Mouse (Mus musculus) lung, postnatal 0 days (tissue): ENCODE data around the gene Dot1l. TPM values are rescaled to one million over a fixed set of nuclear protein-coding genes. Genes with fewer than 3 reads are reported as not detected.

Source experiments
- ATAC-seq: fragments of 200-750 bp; cut with Nextera tagmentation; 2 replicates; pipeline ENCODE4 v1.8.0; 2017; ENCODE audit warnings: moderate library complexity
- DNase-seq: peaks from one replicate; pipeline ENCODE4 v3.0.0-alpha.2; 2016; ENCODE audit warnings: low spot score
- H3K27ac ChIP-seq: fragments of 300-500 bp; sonication (generic); 2 replicates; pipeline ENCODE4 v1.5.1; 2014; ENCODE audit warnings: antibody characterized with exemption, mild to moderate bottlenecking, low read length, mixed read lengths
- H3K27me3 ChIP-seq: fragments of 300-500 bp; sonication (generic); replicated peaks from 2 replicates; pipeline ENCODE4 v1.6.1; 2014; ENCODE audit warnings: low read length, mixed read lengths; ENCODE audit not compliant: insufficient read depth
- H3K36me3 ChIP-seq: fragments of 300-500 bp; sonication (generic); 2 replicates; pipeline ENCODE4 v1.6.1; 2014; ENCODE audit warnings: low read length, mixed read lengths; ENCODE audit not compliant: insufficient read depth
- H3K4me1 ChIP-seq: fragments of 300-500 bp; sonication (generic); 2 replicates; pipeline ENCODE4 v1.6.1; 2014; ENCODE audit warnings: antibody characterized with exemption, low read depth, low read length, mixed read lengths; ENCODE audit not compliant: insufficient read depth
- H3K4me2 ChIP-seq: fragments of 300-500 bp; sonication (generic); replicated peaks from 2 replicates; pipeline ENCODE4 v1.6.1; 2014; ENCODE audit warnings: low read depth, mild to moderate bottlenecking, low read length, moderate library complexity, mixed read lengths
- H3K4me3 ChIP-seq: fragments of 300-500 bp; sonication (generic); 2 replicates; pipeline ENCODE4 v1.5.1; 2014; ENCODE audit warnings: low read depth, low read length
- H3K9ac ChIP-seq: fragments of 300-500 bp; sonication (generic); replicated peaks from 2 replicates; pipeline ENCODE4 v1.6.1; 2014; ENCODE audit warnings: low read depth, mild to moderate bottlenecking
- H3K9me3 ChIP-seq: fragments of 300-500 bp; sonication (generic); 2 replicates; pipeline ENCODE4 v1.6.1; 2016; ENCODE audit warnings: low read length, mixed read lengths
- CTCF ChIP-seq: IDR thresholded peaks from 2 replicates; pipeline ENCODE4 v1.5.1; 2016; ENCODE audit warnings: antibody characterized with exemption, mild to moderate bottlenecking
- EP300 ChIP-seq: IDR thresholded peaks from 2 replicates; pipeline ENCODE4 v1.6.1; 2016; ENCODE audit warnings: antibody characterized with exemption, mild to moderate bottlenecking, control low read depth
- WGBS: fragments of 180-500 bp; shearing (Covaris S2); extraction: QIAGEN DNeasy Blood & Tissue Kit; methylation state at CpG from one replicate; pipeline ENCODE4 v1.1.7; 2014; 5-methylcytosine and 5-hydroxymethylcytosine counted together
- polyA plus RNA-seq: library from polyadenylated mRNA; unstranded; fragments of >200 nt; fragmentation: Nextera tagmentation; extraction: Ambion mirVana; gene quantifications from 2 replicates; pipeline ENCODE4 v1.2.1, GENCODE M21; 2015

The Dot1l gene
- polyA plus RNA-seq, 1 experiment from 2014 or later, result 7.4 TPM

DNA sequence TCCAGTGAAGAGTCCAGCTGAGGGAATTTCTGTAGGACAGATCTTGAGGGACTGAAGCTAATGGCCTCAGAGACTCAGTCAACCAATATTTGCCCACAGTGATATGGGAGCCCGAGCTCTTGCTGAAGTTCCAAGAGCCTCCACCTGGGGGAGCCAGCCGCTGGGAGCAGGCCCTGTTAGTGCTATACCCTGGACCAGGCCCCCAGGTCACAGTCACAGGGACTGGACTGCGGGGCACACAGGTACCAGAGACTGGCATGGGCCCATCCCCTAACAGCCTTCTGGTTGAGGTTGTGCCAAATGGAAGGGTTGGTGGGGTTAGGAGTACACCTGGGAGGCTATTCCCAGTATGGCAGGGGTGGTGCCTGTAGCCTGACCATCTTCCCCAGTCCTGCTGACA is 50.9 kb downstream of the Dot1l start:
- 0 out of 2 replicates have a peak, but pooled peaks cover 3% of the 10 kb centered on the region for H3K36me3 ChIP-seq
- no peaks in the 10 kb centered on the region for H3K9me3 ChIP-seq
- H3K4me3 ChIP-seq, result no peak overlapping the region
- H3K4me2 ChIP-seq, result no peak overlapping the region
- no peak for TF ChIP-seq EP300
- TF ChIP-seq CTCF, result peak; percentile 81
- DNase-seq (peak; percentile 62), ATAC-seq (peak; percentile 44; the same call in 1 of the 2 replicates)
- H3K27ac ChIP-seq, result no peak overlapping the region
- no peak overlapping the region for H3K9ac ChIP-seq
- H3K27me3 ChIP-seq, result peaks cover 19% of the 10 kb centered on the region; the same call in 1 of the 2 replicates
- WGBS, result 20% methylated on average over 3 of the region's 3 CpGs
- H3K4me1 ChIP-seq, result peaks cover 14% of the 10 kb centered on the region

DNA sequence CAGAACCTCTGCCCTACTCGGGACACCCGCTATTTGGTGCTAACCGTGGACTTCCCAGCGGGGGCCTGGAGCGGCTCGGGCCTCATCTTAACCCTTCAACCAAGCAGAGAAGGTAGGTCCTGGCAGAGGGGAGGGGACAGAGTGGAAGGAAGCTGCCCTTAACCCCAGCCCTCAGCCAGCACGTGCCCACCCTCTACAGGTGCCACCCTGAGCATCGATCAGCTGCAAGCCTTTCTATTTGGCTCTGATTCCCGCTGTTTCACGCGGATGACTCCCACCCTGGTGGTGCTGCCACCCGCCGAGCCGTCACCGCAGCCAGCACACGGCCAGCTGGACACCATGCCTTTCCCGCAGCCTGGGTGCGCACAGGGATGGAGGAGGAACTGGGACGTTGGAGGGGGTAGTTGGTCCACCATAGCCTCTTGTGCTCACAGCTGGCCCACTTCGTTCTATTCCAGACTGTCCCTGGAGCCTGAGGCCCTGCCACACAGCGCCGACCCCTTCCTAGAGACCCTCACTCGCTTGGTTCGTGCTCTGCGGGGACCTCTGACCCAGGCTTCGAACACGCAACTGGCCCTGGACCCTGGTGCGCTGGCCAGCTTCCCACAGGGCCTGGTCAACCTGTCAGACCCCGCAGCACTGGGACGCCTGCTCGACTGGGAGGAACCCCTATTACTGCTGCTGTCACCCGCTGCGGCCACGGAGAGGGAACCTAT is 51.5 kb downstream of the Dot1l start:
- H3K9ac ChIP-seq, result no peak overlapping the region; the same call in 1 of the 2 replicates
- no peaks in the 10 kb centered on the region for H3K9me3 ChIP-seq
- H3K27ac ChIP-seq, result no peak overlapping the region
- peaks cover 14% of the 10 kb centered on the region for H3K4me1 ChIP-seq
- peak overlapping the region; percentile 39 for H3K4me3 ChIP-seq
- H3K4me2 ChIP-seq, result peak overlapping the region; percentile 91
- peaks cover 19% of the 10 kb centered on the region; the same call in 1 of the 2 replicates for H3K27me3 ChIP-seq
- ATAC-seq (no peak), DNase-seq (no peak)
- H3K36me3 ChIP-seq, result 0 out of 2 replicates have a peak, but pooled peaks cover 3% of the 10 kb centered on the region
- 49% methylated on average over 34 of the region's 34 CpGs for WGBS
- TF ChIP-seq EP300 (no peak), CTCF (no peak)

DNA sequence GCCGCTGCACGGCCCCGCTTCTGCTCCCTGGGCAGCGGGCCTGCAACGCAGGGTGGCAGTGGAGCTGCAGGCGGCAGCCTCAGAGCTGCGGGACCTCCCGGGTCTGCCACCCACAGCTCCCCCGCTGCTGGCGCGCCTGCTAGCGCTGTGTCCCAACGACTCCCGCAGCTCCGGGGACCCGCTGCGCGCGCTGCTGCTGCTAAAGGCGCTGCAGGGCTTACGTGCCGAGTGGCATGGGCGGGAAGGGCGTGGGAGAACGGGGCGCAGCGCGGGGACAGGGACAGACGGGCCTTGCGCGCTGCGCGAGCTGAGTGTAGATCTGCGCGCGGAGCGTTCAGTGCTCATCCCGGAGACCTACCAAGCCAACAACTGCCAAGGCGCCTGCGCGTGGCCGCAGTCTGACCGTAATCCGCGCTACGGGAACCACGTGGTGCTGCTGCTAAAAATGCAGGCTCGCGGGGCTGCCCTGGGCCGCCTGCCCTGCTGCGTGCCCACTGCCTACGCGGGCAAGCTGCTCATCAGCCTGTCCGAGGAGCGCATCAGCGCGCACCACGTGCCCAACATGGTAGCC is 52.1 kb downstream of the Dot1l start:
- peaks cover 14% of the 10 kb centered on the region for H3K4me1 ChIP-seq
- no peak overlapping the region for H3K27ac ChIP-seq
- no peak for TF ChIP-seq EP300
- TF ChIP-seq CTCF, result 0 out of 2 replicates have a peak, but pooled peaks have one; percentile 3
- peak; percentile 65 for DNase-seq
- no peaks in the 10 kb centered on the region for H3K9me3 ChIP-seq
- H3K36me3 ChIP-seq, result 0 out of 2 replicates have a peak, but pooled peaks cover 3% of the 10 kb centered on the region
- ATAC-seq, result peak; percentile 69
- peaks cover 19% of the 10 kb centered on the region; the same call in 1 of the 2 replicates for H3K27me3 ChIP-seq
- 2% methylated on average over 50 of the region's 58 CpGs for WGBS
- peak overlapping the region; percentile 39 for H3K4me3 ChIP-seq
- peak overlapping the region; percentile 91 for H3K4me2 ChIP-seq
- no peak overlapping the region; the same call in 1 of the 2 replicates for H3K9ac ChIP-seq

DNA sequence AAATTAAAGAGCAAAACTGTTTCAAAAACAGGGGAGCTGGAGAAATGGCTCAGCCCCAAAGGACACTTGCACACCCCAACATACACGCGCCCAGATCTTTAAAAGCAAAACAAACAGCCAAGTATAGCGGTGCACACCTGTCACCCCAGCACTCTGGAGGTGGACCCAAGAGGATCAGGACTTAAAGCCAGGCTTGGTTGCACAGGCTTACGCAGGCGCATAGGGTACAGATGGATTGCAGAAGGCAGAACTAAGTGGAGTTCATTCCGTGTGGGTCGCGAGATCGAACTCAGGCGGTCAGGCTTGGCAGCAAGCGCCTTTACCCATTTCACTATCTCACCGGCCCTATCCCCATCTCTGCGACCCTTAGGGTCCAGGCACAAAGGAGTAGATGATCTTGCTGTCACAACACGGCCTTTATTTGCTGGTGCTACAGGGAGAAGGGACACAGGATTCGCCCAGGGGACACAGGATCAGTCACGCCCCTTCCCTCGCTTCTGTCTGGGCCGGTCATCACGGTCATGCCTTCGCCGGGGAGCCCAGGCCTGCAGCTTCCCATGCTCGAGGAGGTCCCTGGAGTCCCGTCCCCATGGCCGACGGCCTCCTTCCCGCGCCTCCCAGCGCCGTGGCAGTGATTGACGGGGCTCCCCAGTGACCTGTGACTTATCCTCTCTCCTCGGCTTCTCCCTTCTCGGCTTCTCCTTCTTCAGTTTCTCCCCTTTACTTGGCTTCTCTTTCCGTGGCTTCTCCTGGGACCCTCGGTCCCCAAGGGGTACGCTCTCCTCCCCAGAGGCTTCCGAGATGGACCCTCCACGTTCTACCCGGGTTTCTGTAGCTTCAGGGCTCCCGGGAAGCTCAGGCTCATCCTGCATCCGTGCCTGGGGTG is 53.3 kb downstream of the Dot1l start:
- H3K9ac ChIP-seq, result no peak overlapping the region
- TF ChIP-seq CTCF (no peak), EP300 (no peak)
- no peaks in the 10 kb centered on the region for H3K9me3 ChIP-seq
- H3K4me3 ChIP-seq, result no peak overlapping the region
- 23% methylated on average over 40 of the region's 40 CpGs for WGBS
- ATAC-seq (no peak), DNase-seq (no peak)
- H3K4me2 ChIP-seq, result peak overlapping the region; percentile 17; the same call in 1 of the 2 replicates
- H3K4me1 ChIP-seq, result peaks cover 14% of the 10 kb centered on the region
- H3K27me3 ChIP-seq, result peaks cover 19% of the 10 kb centered on the region; the same call in 1 of the 2 replicates
- H3K27ac ChIP-seq, result no peak overlapping the region
- H3K36me3 ChIP-seq, result no peaks in the 10 kb centered on the region

DNA sequence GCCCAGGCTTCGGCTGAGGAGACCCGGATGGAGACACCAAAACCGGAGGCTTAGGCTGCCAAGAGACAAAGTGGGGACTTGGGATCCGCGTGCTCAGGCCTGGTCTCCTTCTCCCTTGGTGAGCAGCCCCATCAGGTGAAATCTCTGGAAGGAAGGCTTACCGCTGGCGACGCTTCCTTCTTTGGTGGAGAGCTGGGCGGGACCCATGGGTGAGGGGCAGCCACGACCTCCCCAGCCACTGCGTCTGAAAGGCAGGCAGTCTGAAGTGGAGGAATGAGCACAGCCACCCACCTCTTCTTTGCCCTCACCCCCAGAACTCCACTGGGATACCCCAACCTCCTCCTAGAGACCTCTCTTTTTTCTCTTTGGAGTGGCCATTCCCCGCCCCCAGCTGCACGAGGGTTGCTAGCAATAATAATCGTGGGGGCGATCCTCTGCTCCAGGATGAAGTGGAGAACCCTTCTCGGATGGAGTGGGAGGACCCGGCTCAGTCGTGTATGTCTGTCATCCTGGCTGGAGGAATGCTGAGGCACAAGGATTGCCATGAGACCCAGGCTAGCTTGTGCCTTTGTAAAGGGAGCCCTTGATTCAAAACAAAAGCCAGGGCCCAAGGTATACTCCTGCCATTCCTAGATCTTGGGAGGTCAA is 54.1 kb downstream of the Dot1l start:
- H3K27ac ChIP-seq, result no peak overlapping the region
- peaks cover 14% of the 10 kb centered on the region for H3K4me1 ChIP-seq
- TF ChIP-seq EP300 (no peak), CTCF (no peak)
- WGBS, result 7% methylated on average over 18 of the region's 18 CpGs
- peaks cover 19% of the 10 kb centered on the region; the same call in 1 of the 2 replicates for H3K27me3 ChIP-seq
- no peak overlapping the region for H3K4me3 ChIP-seq
- DNase-seq (no peak), ATAC-seq (no peak)
- H3K4me2 ChIP-seq, result peak overlapping the region; percentile 17; the same call in 1 of the 2 replicates
- no peak overlapping the region for H3K9ac ChIP-seq
- no peaks in the 10 kb centered on the region for H3K9me3 ChIP-seq
- no peaks in the 10 kb centered on the region for H3K36me3 ChIP-seq
